Mouse (Mus musculus) cerebellum, postnatal 4 days (tissue): ENCODE data around the gene Mcm8.
A peak's percentile ranks its signal among the peaks of the same experiment; 100 is the strongest.

Source experiments
- DNase-seq, 2 experiments: peaks; one replicate each; pipeline ENCODE4 v3.0.0; 2022; ENCODE audit warnings: low spot score in 2 of 2, mixed read lengths in 1 of 2

The Mcm8 gene

DNA sequence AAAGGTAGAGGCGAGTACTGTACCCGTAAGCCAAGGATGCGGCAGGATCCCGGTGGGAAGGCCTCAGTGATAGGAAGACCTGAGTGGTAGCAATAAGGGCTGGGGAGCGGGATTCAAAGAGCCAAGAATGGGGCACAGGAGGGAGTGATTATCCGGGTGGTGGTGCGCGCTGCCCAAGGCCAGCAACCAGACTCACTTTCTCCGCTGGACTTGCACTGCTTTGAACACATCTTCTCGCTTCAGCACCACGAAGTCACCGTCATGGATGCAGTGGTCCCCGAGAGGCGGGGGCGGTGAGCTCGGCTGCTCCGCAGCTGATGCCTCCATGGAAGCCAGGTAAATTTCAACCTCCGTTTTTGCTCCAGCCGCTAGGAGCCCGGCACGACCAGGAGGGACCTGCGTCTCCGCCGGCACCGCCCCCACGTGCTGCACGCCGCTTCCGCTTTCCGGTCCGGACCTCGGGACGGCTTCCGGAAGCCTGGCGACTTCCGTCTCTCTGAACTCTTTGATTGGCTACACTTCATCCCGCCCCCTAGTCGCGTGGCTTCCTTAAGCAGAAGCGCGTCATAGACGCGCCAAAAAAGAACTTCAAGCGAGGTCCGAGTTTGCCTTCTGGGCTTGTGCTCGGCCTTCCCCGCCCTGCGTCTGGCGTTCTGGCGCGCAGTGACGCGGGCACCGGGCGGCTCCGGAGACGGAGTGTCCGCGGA lies at the start of gene Mcm8, which contains the start of gene Trmt6:
TSS of gene Mcm8 (plus strand) at position 534 of the 707 bp plus-strand sequence.
TSS of gene Trmt6 (minus strand) at position 448 of the 707 bp plus-strand sequence.
- DNase-seq, result peak; percentile 64 to 86

DNA sequence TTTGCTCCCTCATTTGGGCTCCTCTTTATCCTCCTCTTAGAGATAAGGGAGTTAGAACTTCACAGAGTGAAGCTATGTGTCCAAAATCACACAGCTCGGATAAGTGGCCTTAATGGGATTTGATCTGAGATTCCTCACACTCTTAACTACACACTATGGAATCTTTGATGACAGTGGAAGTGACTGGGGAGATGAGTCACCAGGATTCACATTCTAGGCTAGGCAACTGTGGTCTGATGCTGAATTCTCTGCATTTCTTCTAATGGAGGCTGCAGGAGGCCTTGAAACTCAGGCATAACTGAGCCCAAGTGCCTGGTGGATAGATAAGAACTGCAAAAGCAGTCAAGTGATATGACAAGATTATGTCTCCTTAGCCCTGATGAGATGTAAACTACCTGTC lies 45.1 kb upstream of the Mcm8 start:
- DNase-seq, result no peak

DNA sequence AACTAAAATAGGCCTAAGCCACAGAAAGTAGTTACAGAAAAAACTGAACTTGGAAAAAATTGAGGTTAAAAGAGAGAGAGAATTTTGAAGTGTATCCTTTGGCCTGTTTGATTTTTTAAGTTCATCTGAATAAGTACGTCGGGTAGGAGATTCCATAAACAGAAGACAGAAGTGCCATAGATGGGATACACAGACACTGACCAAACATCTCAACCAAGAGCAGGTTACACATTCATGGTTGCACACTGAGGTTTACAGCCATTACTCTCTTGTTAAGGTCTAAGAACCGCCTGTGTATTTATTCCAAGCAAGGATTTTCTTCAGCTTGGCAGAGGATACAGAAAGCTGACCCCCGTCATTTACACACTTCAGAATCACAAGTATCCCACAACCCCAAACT lies 35.0 kb upstream of the Mcm8 start, which contains the start of gene Chgb:
TSS of gene Chgb (plus strand) at position 301 of the 400 bp plus-strand sequence.
- DNase-seq, result no peak

DNA sequence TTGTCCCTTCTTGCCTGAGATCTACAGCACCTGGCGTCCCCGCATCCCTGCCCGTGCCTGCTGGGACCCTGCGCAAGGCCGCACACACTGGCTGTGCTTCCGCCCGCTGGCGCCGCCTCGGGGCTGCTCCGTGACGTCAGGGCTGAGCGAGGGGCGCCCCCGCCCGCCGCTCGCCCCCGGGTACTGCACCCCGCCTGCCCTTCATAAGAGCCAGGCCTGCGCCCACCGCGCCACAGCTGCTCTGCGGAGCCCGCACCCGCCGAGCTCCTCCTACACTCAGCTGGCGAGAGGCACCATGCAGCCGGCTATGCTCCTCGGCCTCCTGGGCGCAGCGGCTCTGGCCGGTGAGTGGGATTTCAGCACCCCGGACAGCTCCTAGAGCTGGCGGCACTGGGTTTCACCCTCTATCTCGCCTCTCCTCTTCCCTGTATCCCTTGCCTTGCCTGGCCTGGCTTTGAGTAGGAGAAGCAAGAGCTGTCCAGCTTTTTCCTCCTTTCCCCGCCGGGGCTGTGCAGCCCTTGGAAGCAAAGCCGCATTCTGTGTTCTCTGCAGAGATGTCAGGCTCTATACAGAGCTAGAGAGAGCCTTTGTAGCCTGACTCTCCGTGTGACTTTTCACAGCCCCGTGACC lies 34.4 kb upstream of the Mcm8 start:
- peak; percentile 74 to 81 for DNase-seq

DNA sequence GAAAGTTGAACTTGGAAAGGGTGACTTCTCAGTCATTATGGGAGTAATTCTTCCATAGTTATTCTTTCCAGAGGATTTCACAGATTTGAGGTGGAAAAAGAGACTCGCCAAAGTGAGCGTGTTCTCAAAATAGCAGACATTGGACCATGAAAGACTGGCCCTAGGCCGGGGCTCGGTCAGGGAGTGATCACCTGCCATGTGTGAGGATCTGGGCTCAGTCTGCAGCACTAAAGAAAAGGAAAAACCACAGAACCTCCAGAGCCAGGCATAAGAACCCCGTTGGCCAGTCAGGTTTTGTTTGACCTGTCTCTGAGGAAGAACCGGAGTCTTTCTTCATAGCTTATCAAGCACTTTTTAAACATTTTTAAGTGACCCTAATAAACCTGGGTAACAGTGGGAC lies 31.9 kb upstream of the Mcm8 start:
- DNase-seq, result no peak

DNA sequence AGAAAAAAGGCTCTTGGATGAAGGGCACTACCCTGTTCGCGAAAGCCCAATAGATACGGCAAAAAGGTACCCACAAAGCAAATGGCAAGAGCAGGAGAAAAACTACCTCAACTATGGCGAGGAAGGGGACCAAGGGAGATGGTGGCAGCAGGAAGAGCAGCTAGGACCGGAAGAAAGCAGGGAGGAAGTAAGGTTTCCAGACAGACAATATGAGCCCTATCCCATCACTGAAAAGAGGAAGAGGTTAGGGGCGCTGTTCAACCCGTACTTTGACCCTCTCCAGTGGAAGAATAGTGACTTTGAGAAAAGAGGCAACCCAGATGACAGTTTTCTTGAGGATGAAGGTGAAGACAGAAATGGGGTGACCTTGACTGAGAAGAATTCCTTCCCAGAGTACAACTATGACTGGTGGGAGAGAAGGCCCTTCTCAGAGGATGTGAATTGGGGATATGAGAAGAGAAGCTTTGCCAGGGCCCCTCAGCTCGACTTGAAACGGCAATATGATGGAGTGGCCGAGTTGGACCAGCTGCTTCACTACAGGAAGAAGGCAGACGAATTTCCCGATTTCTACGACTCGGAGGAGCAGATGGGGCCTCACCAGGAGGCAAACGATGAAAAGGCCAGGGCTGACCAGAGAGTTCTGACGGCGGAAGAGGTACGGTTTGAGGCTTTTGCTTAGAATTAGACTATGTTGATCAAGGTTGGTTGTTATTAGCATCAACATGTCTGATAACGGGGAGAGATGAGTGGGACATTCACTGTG lies 22.3 kb upstream of the Mcm8 start:
- DNase-seq, result no peak

DNA sequence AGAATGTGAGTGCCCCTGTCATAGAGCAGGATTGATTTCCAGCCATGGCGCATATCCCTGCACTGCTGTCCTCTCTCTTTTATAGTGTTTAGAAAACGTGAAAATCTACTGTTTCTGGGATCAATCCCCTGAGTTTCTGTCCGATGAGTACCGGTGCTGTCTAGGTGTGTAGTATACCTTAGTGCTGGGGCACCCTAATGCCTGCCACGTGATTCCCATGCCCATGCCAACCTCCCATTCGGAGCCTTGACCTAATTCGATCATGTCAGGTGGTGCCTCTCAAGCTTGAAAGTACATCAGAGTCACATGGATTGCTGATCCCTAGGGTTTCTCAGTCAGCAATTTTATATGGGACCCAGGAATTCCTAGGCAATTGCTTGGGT lies 21.7 kb upstream of the Mcm8 start:
- no peak for DNase-seq

DNA sequence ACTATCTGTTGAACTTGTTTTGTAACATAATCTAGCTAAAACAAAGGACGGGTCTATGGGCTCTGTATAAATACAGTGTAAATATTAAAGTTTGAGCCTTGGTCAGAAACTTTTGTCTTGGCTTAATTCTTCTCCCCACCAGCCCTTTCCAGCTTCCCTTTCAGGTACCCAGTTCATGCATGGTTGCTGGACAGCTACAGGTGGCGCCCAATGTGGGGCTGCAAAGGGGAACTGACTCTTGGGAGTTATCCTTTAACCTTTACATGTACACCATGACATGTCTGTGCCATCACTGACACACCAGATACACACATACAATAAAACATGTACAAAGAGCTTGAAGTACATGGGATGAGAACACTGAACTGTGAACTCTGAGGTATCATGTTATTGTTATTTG lies 13.0 kb upstream of the Mcm8 start:
- no peak for DNase-seq

DNA sequence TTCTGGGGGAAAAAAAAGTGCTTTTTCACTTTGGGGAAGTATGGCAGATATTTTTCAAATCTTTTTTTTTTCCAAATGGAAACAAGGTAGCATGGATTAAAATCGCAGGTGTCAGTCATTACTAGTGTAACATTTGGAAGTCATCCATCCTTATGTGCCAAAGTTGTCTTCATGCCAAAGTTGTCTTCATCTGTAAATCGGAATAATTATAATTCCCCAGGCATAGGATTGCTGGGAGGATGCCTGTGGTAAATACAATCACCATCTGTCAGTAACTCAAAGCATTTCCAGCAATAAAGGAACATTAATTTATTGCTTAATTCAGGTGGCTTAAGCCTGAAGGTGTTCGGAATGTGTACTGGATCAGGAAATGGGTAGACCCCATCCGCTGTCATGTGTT lies 25.1 kb downstream of the Mcm8 start:
- no peak for DNase-seq

DNA sequence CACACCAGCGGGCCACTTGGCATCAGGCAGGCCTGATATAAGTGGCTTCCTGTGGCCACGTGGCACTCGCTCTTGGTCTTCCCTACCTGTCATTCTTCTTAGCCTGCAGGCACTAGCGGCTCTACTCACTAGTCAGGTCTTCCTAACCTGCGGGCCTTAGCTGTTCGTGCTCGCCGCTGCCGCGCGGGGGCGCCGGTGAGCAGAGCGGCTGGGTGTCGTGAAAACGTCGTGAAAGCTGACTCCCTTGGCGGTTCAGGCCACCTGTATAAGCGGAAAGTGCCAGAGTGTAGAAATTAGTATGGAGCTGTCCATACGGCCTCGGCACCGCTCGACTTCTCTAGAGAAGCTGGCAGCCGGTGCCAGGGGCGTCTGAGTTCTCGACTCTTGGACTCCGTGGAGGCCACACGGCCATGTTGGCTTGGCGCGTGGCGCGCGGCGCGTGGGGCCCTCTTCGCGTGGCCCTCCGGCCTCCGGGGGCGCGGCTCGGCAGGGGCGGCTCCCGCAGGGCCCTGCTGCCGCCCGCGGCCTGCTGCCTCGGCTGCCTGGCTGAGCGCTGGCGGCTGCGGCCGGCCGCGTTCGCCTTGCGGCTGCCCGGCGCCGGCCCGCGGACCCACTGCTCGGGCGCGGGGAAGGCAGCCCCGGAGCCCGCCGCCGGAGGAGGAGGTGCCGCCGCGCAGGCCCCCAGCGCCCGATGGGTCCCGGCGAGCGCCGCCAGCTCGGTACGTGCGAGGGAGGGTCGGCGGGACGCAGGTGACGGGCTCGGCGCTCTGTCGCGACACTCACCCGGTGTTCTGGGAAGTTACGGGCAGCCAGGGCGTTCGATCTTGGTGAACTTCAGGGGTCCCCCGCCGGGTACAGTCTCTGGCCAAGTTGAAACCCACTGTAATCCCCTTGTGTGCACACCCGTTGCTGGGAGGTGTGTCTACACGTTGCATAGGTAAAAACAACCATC lies 30.7 kb downstream of the Mcm8 start, which contains the start of gene Crls1:
TSS of gene Crls1 (plus strand) at position 260 of the 952 bp plus-strand sequence.
- DNase-seq, result peak; percentile 99

DNA sequence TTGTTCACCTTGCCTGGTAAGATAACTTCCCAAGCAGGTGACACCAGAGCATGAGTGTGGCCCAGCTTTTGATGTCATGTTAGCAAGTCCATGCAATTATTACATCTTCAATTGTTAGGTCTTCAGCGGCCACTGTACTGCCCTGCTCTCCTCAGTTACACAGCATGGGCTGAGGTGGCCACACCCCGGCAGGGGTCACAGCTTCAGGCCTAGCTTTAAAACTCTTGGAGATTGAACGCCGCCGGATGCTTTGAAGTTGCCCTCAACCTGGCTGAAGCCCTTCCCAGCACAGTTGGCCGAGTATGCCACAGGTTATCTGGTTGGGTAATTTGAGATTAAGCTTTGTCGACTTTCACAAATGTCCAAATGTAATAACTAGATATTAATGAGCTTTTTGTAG lies 31.6 kb downstream of the Mcm8 start:
- DNase-seq, result no peak

DNA sequence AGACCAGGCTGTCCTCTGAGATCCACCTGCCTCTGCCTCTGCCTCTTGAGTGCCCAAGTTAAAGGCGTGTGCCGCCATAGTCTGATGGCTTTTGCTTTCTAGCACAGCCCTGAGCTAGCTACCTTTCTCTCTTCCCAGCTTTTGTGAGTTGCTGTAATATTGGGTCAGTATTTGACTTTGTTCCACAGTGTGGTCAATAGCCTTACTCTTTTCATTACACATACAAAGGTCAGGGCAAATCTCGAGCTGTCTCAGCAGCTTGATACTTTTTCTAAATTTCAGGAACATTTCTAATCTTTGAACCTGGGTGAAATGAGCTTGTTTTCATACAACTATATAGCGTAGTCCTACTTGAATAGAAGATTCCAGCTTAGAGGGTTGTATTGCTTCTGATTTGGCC lies 32.4 kb downstream of the Mcm8 start:
- DNase-seq, result no peak

DNA sequence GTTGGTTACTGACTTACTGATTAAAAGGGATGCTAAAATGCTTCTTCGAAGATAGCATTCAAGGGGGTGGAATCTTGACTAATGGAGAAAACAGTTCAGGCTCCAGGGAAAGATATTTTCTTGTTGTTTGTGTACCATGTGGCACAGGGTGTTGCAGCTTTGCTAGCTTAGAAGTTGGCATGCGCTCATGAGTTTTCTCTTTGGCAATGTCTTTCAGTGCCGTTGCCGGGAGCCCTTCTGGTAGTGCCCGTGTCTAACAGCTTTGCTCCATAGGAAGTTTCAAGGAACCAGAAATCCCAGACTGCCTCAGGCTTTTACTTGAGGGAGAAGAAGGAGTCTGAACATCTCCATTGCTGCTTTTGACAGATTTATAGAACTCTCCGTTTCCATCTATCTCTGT lies 33.2 kb downstream of the Mcm8 start:
- no peak for DNase-seq

DNA sequence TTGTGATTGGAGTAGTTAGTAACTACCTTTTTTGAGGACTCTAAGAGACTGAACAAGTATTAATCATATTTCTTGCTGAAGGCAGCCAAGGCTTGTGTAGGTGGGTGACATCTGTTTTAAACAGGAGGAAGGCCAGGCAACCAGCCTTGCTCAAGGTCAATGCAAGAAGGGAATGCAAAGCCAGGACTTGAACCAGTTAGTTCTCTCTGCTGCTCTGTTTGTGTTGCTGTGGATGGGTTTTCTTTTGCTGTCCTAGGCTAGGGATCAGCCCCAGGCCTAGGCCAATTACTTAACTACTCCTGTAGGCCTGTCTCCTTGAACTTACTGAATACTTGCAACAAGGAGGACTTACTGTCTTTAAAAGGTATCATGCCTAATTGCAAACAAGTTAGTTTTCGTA lies 37.1 kb downstream of the Mcm8 start:
- no peak for DNase-seq

DNA sequence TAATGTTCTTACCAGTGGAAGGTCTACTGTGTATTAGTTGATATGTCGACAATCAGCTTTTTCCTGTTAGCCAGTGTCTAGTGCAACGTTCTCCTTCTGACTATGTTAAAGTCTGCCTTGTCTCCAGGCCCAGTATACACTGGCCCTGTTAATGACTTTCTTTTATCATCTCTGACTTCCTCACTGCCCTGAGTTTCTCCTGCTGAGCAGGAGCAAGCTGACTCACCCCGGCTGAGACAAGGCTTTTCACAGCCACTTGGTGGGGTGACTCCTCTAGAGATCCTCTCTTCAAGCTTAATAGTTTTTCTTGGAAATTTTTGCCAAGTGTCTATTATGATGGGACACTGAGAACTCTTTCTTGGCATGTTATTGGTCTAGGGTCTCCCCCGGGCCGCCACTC lies 40.4 kb downstream of the Mcm8 start:
- no peak for DNase-seq

DNA sequence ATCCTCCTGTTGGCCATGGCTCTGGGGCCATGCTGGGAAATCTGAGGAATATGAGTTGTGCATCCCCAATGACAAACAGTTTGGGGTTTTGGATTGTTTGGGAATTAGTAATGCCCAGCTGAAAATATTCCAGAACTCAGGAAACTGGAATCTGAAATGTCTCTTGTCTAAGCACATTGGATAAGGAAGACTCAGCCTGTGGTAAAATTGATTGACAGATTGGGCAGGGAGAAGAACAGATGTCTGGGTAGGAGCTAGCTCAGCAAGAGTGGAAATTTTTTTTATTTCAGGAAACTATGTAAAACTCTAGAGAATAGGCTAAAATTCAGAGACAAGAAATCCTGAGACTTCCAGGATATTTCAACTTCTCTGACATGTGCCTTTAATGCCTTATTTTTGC lies 44.5 kb downstream of the Mcm8 start:
- no peak for DNase-seq

DNA sequence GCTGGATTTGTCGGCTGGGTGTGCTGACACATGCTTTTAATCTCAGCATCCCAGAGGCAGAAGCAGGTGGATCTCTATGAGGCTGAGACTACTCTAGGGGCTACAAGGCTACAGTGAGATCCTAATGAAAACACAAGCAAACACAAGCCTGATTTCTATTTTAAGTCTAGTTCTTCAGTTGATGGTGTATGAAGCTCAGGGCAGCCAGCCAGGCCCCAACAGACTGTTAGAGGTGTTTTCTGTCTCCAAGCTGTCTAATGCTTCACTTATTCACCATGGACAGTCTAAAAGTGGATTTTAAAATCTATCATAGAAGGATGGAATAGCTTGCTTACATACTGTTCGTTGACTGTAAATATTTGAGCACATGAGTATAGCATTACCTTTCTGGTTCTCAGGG lies 45.5 kb downstream of the Mcm8 start:
- no peak for DNase-seq

DNA sequence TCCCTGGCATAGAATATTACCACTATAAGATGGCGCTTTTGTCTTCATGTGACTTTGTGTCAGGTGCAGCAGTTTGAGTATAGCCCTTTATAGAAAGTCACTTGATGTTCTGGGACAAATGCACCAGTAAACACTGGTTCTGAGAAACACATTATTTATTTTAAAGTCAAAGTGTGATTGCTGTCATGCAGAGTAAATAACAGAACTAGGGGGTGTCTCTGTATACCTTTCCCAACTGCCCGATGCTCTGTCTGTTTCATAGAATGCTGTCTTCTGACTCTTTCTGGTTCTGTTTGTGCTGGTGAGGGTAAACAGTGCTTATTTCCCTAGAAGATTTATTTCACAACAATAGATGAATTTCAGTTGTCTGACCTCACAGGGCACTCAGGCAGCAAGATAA lies 47.4 kb downstream of the Mcm8 start:
- DNase-seq, result no peak

DNA sequence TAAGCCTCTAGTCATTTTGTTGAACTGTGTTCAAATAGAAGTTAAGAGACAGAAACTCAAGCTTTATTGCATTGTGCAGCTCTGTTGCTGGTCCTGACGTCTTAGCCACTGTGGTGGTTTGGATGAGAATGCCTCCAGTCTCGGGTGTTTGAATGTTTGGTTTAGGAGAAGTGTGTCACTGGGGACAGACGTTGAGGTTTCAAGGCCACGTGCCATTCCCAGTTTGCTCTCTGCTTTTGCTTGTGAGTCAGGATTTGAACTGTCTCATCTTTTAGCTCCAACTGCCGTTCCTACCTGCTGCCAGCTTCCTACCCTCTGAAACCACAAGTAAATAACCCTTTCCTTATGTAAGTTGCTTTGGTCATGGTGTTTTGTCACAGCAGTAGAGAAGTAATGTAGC lies 51.6 kb downstream of the Mcm8 start:
- no peak for DNase-seq

DNA sequence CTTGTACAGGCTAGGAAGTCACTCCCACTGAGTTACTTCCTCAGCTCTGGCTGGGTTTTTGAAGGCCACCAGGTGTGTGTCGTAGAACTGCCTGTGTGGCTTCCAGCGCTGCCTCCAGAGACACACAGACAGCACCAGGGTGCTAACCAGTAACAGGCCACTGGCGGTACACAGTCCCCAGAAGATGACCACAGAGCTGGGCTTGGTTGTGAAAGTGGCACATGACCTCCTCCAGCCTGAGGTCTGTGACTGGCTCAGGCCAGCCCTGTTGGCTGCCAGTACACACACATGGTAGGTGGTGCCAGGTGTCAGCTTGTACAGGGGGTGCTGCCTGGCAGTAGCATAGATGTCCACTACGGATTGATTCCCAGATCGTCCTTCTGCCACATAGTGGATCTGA lies 53.7 kb downstream of the Mcm8 start:
- no peak for DNase-seq

DNA sequence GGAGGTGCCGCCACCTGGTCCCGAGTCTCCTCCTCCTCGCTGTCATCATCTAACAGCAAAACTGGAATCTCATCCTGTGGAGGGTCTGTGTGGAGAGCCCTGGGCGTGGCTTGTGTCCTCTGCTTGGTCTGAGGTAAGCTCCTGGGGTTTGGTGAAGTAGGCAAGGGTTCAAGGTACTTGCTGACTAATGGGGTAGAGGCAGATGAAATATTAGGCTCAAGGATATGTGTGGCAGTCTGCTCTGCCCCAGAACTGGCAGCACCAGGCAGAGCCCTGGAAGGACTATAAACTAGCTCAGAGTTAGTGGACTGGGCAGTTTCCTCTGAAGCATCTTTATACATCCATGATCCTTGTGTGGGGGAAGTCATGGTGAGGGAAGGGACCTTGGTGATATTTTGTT lies 54.3 kb downstream of the Mcm8 start:
- DNase-seq, result no peak

DNA sequence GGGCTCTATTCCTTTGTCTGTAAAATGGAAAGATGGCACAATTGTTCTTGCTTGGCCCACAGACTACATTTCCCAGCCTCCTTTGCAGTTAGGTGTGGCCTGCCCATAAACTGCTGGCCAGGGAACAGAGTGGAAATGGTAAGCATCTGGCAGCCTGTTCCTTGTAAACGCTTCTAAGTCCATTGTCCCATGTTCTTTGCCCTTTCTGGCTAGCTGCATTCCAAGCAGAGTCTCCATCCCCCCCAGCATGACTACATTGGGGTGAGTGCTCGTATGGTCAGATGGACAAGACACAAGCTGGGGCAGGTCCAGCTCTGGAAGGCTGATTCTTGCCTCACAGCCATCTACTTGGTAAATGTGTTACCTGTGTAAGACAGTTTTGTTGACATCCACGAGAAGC lies 55.7 kb downstream of the Mcm8 start:
- DNase-seq, result no peak
